Mouse (Mus musculus): ENCODE measurements around the gene Bcl2l14.

DNA sequence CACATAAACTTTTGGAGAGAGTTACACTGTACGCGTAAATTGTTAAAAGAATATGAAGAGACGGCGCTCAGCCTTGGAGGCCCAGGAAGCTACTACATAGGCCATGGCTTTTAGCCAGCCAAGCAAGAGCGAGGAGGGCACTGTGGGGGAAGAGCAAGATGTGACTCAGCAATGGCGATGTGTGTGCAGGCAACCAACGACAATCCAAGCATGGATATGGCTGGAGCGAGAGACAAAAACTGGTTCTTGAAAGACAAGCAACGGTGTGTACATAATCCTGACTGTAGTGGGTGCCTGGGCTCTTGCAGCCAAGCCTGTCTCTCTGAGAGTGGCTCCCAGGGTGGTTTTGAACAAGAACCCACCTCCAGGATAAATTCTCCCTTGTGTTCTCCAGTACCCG is 8.7 kb upstream of the Bcl2l14 start:
- TF ChIP-seq CTCF (conservative IDR thresholded peaks at IDR 0.05; ENCODE audit: low read length) (no peak), NANOG (IDR thresholded peaks at IDR 0.05; ENCODE audit: borderline replicate concordance, low read length) (no peak), POU5F1 (IDR thresholded peaks at IDR 0.05; ENCODE audit: borderline replicate concordance, low read length) (no peak)
